Mouse (Mus musculus): Measurements from ENCODE around the gene Plscr1.

Gene Plscr1

GRCm38 (mm10) chr9:92309077-92309476 is 59.5 kb downstream of the Plscr1 start, which contains the start of gene 1700057G04Rik:
Gene 1700057G04Rik (plus strand): TSS chr9:92309377.
- DNase-seq: no peak

- no peak for DNase-seq
These were observed 67.2 kb downstream of the Plscr1 start for GRCm38 (mm10) chr9:92316791-92317190.
